Mouse (Mus musculus): Measurements from ENCODE around the gene Ceacam16. TPM values are rescaled to one million over a fixed set of nuclear protein-coding genes. Genes with fewer than 3 reads are reported as not detected.

Gene Ceacam16
- polyA plus RNA-seq (2015; fragmentation: Illumina TruSeq; extraction: RNeasy Lipid Tissue Mini Kit (QIAGEN cat#74804); ENCODE audit: insufficient read depth, low read depth, low replicate concordance): not detected

GRCm38 (mm10) chr7:19861199-19861598 is at the start of gene Ceacam16:
Gene Ceacam16 (minus strand): TSS chr7:19861299.

DNA sequence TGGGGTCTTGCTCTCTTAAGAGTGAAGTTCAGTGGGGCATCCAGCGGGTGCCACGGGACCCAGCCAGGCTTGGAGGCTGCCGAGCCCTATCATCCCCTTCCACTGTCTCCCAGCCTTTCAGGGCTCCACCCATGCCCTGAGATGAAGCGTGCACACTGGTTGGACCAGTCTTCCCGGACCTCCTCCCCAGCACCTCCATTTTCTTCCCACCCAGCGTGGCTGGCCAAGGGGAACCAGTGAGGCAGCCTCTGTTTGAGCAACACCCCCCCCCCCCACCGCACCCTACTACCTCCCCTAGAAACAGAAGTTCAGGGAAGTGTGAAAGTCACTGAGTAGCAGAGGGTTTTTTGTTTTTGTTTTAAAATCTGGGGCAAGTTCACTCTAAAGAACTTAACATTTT is 26.8 kb upstream of the Ceacam16 start, which contains the start of gene Ceacam19:
Ceacam19 (minus strand) TSS at position 117 of the 400 bp plus-strand sequence.

DNA sequence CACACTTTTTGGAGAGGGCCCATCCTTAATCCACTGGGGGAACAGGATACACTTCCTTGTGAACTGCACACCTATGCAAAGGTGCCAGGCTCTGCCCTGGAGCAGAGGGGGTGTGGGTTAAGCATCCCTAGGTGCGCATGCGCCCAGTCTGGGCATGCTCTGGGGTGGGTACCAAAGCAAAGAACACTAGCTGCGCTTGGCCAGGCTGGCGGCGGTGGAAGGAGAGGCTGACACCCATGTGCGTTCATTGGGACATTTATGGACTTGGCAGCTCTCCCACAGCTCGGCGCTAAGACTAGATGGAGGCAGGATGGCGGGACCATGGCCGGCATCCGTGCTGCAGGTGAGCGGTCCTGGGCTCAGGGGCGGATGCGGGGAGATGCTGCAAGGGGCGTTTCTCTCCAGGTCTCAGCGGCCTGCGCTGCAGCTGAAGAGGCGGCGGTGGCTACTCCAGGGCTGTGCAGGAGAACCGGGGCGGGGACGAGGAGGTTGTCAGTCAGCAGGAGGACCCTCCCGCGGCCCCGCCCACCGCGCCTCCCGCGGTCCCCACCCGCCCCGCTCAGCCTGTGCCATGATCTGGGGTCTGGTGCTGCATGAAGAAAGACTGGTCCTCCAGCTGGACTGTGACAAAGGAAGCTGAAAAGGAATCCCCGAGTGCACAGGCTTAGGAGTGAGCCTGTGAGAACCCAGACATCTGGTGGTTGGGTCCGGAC is 9.1 kb downstream of the Ceacam16 start, which contains the start of gene Gm19345:
Gm19345 (plus strand) TSS at position 146 of the 713 bp plus-strand sequence.

DNA sequence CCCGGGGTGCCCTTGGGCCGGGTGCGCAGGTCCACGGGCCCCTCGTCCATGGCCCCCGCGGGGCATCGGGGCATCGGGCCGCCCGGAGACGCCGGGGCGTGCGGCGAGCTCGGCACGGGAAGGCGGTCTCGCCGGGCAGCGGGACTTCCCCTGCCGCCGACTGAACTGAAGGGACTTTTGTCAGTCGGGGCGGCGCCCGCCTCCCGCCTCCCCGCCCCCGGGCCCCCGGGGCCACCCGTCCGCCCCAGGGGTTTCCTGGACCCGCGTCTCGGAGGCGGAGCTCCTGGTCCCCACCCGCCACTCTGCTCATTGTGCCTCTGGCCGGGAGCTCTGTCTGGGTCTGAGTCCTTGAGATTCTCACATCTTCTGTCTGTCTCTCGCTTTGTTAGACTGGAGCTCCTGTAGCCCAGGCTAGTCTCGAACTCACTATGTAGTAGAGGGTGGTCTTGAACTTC is 38.5 kb downstream of the Ceacam16 start, which contains the start of gene Bcl3:
Bcl3 (minus strand) TSS at position 167 of the 455 bp plus-strand sequence.

Other genes starting within 250 kb of the Ceacam16 start
- 4.5 TPM for gene Relb, start 231.9 kb downstream of the Ceacam16 start, polyA plus RNA-seq (2015; fragmentation: Illumina TruSeq; extraction: RNeasy Lipid Tissue Mini Kit (QIAGEN cat#74804); ENCODE audit: insufficient read depth, low read depth, low replicate concordance)
- 22.6 TPM for gene Clptm1, start 196.3 kb downstream of the Ceacam16 start, polyA plus RNA-seq (2015; fragmentation: Illumina TruSeq; extraction: RNeasy Lipid Tissue Mini Kit (QIAGEN cat#74804); ENCODE audit: insufficient read depth, low read depth, low replicate concordance)
- not detected for gene Apoc2, start 183.4 kb downstream of the Ceacam16 start, polyA plus RNA-seq (2015; fragmentation: Illumina TruSeq; extraction: RNeasy Lipid Tissue Mini Kit (QIAGEN cat#74804); ENCODE audit: insufficient read depth, low read depth, low replicate concordance)
- not detected for gene Gm44805, start 179.9 kb downstream of the Ceacam16 start, polyA plus RNA-seq (2015; fragmentation: Illumina TruSeq; extraction: RNeasy Lipid Tissue Mini Kit (QIAGEN cat#74804); ENCODE audit: insufficient read depth, low read depth, low replicate concordance)
- not detected for gene Apoc4, start 179.8 kb downstream of the Ceacam16 start, polyA plus RNA-seq (2015; fragmentation: Illumina TruSeq; extraction: RNeasy Lipid Tissue Mini Kit (QIAGEN cat#74804); ENCODE audit: insufficient read depth, low read depth, low replicate concordance)
- gene Apoc1, start 168.6 kb downstream of the Ceacam16 start, polyA plus RNA-seq (2015; fragmentation: Illumina TruSeq; extraction: RNeasy Lipid Tissue Mini Kit (QIAGEN cat#74804); ENCODE audit: insufficient read depth, low read depth, low replicate concordance): 15.3 TPM
- 298 TPM for gene Apoe, start 162.1 kb downstream of the Ceacam16 start, polyA plus RNA-seq (2015; fragmentation: Illumina TruSeq; extraction: RNeasy Lipid Tissue Mini Kit (QIAGEN cat#74804); ENCODE audit: insufficient read depth, low read depth, low replicate concordance)
- 10.2 TPM for gene Tomm40, start 145.9 kb downstream of the Ceacam16 start, polyA plus RNA-seq (2015; fragmentation: Illumina TruSeq; extraction: RNeasy Lipid Tissue Mini Kit (QIAGEN cat#74804); ENCODE audit: insufficient read depth, low read depth, low replicate concordance)
- 7.7 TPM for gene Nectin2, start 110.8 kb downstream of the Ceacam16 start, polyA plus RNA-seq (2015; fragmentation: Illumina TruSeq; extraction: RNeasy Lipid Tissue Mini Kit (QIAGEN cat#74804); ENCODE audit: insufficient read depth, low read depth, low replicate concordance)
- gene Bcam, start 90.3 kb downstream of the Ceacam16 start, polyA plus RNA-seq (2015; fragmentation: Illumina TruSeq; extraction: RNeasy Lipid Tissue Mini Kit (QIAGEN cat#74804); ENCODE audit: insufficient read depth, low read depth, low replicate concordance): 37.8 TPM
- 4.5 TPM for gene Cblc, start 64.5 kb downstream of the Ceacam16 start, polyA plus RNA-seq (2015; fragmentation: Illumina TruSeq; extraction: RNeasy Lipid Tissue Mini Kit (QIAGEN cat#74804); ENCODE audit: insufficient read depth, low read depth, low replicate concordance)
- gene Bcl3, start 38.5 kb downstream of the Ceacam16 start, polyA plus RNA-seq (2015; fragmentation: Illumina TruSeq; extraction: RNeasy Lipid Tissue Mini Kit (QIAGEN cat#74804); ENCODE audit: insufficient read depth, low read depth, low replicate concordance): 11.1 TPM
- not detected for gene Gm19345, start 9.3 kb downstream of the Ceacam16 start, polyA plus RNA-seq (2015; fragmentation: Illumina TruSeq; extraction: RNeasy Lipid Tissue Mini Kit (QIAGEN cat#74804); ENCODE audit: insufficient read depth, low read depth, low replicate concordance)
- not detected for gene Ceacam19, start 26.7 kb upstream of the Ceacam16 start, polyA plus RNA-seq (2015; fragmentation: Illumina TruSeq; extraction: RNeasy Lipid Tissue Mini Kit (QIAGEN cat#74804); ENCODE audit: insufficient read depth, low read depth, low replicate concordance)
- gene Pvr, start 59.9 kb upstream of the Ceacam16 start, polyA plus RNA-seq (2015; fragmentation: Illumina TruSeq; extraction: RNeasy Lipid Tissue Mini Kit (QIAGEN cat#74804); ENCODE audit: insufficient read depth, low read depth, low replicate concordance): 5.6 TPM
- 0.96 TPM for gene Igsf23, start 89.5 kb upstream of the Ceacam16 start, polyA plus RNA-seq (2015; fragmentation: Illumina TruSeq; extraction: RNeasy Lipid Tissue Mini Kit (QIAGEN cat#74804); ENCODE audit: insufficient read depth, low read depth, low replicate concordance)
- gene Ceacam20, start 104.1 kb upstream of the Ceacam16 start, polyA plus RNA-seq (2015; fragmentation: Illumina TruSeq; extraction: RNeasy Lipid Tissue Mini Kit (QIAGEN cat#74804); ENCODE audit: insufficient read depth, low read depth, low replicate concordance): not detected
- gene Nlrp9b, start 130.2 kb upstream of the Ceacam16 start, polyA plus RNA-seq (2015; fragmentation: Illumina TruSeq; extraction: RNeasy Lipid Tissue Mini Kit (QIAGEN cat#74804); ENCODE audit: insufficient read depth, low read depth, low replicate concordance): 0.39 TPM
- not detected for gene Vmn1r91, start 238.4 kb upstream of the Ceacam16 start, polyA plus RNA-seq (2015; fragmentation: Illumina TruSeq; extraction: RNeasy Lipid Tissue Mini Kit (QIAGEN cat#74804); ENCODE audit: insufficient read depth, low read depth, low replicate concordance)